Mouse (Mus musculus): Measurements from ENCODE around the gene Nol10.
"Not testable (repeated sequence)": the region's sequence is repeated elsewhere in the genome, so short reads cannot be mapped to it uniquely, and the experiment has no call there.

The Nol10 gene

DNA sequence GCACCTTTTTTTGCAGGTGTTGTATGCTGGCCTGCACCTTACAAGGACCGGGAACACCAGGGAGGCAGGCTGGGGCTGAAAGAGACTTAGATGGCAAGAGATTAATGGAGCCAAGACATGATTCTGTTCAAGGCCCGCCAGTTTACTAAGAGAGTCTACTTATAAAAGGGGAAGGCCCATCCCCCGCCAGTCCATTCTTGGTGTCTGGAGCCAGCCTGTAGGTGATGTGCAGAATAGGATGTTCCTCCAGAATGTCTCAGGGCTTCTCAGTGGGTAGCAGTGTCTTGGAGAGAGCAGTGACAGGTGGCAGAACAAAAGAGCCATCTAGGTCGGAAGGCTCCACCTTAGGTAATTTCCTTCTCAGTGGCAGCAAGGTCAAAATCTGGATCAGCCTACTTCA lies 111.0 kb downstream of the Nol10 start:
- not testable (repeated sequence) for DNase-seq (ENCODE audit: low read depth, low spot score)

DNA sequence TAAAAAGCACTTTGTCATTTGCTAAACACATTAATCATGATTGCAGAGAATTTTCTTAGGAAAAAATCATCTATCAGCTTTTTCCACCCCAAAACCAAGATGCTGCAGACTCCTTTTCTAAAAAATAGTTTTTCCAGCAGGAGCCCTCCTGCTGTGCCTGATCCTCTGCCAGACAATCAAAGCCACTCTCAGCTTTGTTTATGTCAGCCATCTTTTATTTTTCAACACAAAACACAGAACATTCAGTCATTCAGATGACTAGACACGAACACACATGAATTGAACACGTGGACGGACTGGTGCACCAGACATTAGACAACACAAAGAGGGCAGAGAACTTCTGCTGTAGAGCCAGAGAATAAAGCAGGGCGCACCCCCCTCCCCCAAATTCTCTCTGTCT lies 115.4 kb downstream of the Nol10 start:
- DNase-seq (ENCODE audit: low read depth, low spot score) = no peak

DNA sequence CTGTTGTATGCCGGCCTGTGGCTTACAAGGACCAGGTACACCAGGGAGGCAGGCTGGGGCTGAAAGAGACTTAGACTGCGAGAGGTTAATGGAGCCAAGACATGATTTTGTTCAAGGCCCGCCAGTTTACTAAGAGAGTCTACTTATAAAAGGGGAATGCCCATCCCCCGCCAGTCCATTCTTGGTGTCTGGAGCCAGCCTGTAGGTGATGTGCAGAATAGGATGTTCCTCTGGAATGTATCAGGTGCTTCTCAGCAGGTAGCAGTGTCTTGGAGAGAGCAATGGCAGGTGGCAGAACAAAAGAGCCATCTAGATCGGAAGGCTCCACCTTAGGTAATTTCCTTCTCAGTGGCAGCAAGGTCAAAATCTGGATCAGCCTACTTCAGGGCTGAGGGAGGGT lies 116.3 kb downstream of the Nol10 start:
- not testable (repeated sequence) for DNase-seq (ENCODE audit: low read depth, low spot score)

DNA sequence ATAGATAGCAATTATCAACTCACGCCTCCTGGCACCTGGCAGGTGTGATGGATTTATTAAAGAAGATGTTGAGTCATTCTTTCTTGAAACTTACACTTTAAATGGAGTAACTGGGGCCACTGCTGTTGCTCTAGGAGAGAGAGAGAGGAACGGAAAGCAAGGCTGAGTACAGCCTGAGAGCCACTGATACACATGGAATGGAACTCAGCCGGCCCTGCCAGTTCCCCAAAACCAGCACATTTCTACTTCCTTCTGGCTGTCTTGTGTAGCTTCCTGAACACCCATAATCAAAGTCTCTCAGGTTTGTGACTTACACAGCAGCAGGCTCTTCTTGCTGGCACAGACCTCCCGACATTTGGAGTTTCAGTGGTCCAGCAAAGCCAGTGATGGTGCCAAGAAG lies 118.5 kb downstream of the Nol10 start:
- DNase-seq (ENCODE audit: low read depth, low spot score) = no peak

DNA sequence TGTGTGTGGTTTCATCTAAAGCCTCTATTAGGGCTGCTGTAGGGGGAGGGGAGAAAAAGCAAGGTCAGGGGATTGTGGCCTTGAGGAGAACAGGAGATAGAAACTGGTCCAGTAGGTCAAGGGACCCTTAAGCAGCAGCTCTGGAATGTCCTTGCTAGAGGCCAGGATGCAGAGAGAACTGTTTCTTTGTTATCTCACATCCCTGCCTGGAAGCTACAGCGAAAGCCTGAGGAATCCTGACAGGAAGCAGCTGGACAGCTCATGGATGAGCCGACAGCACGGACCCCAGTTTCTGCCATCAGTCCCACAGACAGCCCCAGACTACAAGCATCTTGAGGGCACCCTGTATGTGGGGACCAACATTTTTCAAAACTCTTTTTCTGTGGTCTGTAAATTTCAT lies 120.1 kb downstream of the Nol10 start:
- DNase-seq (ENCODE audit: low read depth, low spot score) = no peak

DNA sequence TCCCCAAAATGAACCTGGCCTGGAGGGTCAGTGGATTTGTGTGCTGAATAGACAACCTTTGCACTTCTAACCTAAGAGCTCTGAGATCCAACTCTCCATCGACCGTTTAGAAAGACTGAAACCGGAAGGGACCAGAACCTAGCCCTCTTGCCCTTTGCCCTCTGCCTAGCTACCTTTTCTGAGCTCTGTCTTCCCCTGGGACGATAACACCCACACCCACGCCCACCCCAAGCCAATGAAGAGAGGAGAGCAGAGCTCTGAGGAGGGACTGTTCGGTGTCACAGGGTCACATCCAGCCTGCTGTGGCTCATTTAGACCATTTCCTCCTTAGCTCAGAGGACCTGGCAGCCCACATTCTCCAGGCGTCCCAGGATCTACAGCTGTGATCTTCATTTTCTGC lies 121.6 kb downstream of the Nol10 start:
- no peak for DNase-seq (ENCODE audit: low read depth, low spot score)

DNA sequence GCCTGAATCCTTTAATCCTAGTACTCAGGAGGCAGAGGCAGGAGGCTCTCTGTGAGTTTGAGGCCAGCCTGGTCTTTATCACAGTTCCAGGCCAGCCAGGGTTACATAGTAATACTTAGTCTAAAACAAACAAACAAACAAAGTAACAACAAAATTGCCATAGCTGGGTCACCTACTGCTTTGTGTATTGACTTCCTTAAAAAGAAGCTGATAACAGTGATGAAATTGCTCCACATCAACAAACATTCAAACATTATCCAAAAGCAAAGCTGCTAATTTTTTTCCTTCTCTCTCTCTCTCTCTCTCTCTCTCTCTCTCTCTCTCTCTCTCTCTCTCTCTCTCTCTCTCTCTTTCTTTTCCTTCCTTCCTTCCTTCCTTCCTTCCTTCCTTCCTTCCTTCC lies 122.3 kb downstream of the Nol10 start:
- not testable (repeated sequence) for DNase-seq (ENCODE audit: low read depth, low spot score)

DNA sequence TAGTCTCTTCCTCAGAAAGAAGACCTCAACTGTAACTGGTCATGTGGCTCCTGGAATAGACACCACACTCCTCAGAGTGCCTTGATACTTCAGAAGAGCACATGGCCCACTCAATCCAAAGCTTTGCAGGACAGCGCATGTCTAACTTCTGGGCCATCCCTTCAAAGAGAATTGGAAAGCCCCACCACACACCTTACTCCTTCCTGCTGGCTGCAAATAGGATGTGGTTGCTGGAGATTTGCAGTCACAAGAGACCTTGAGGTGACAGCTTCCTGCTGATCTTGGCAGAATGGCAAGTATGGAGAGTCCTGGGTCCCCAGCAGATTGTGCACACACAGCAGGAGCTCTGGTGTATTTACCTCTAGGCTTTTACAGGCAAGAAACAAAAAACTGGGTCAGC lies 123.1 kb downstream of the Nol10 start:
- no peak for DNase-seq (ENCODE audit: low read depth, low spot score)

DNA sequence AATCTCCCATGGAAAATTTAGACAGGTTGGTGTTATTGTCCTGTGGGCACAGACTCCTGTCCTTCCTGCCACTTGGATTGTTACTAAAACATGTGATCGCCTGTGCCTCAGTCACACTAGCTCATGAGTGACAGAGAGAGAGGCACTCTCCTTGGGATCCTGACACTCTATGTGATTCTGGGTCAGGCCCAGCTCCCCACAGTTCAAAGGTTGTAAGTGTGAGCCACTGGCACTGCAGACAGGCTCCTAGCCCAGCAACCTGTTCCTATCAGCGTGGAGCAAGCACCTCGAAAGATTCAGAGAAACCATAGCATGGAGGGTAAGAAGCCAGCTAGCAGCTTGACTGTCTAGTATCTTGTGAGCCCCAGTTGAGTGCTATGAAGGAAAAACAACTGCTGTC lies 124.9 kb downstream of the Nol10 start:
- no peak for DNase-seq (ENCODE audit: low read depth, low spot score)

DNA sequence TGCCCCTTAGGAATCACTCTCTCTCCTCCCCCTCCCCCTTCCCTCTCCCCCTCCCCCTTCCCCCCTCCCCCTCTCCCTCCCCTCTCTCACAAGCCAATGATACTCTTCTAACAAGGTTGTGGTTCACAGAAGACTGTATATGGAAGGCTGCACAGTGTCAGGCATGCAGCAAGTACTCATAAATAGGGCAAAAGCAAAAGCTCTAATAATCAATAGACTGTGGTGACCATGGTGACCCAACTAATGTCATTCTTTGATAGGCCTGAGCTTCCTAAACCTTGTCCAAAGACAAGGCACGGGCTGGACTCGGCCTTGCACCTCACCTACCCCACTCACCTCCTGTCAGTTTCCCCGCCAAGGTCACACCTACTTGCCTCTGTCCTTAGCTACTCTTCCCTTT lies 125.6 kb downstream of the Nol10 start:
- DNase-seq (ENCODE audit: low read depth, low spot score) = no peak

DNA sequence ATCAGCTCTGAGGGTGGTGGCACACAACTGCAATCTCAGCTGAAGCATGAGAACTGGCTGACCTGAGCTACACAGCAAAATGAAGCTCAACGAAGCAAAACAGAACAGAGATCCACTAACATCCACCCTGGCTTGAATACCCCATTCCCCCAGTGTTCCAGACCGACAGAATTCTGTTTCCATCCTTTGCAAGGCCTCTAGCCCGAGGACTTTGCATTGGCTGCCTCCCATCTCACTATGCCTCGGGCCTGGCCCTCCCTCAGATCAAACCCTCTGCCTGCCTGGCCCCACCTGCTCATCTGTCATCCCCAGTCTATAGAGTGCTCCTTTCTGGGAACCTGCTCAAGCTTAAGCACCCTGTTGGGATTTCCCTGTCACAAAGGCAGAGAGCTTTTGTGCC lies 126.4 kb downstream of the Nol10 start:
- no peak for DNase-seq (ENCODE audit: low read depth, low spot score)

DNA sequence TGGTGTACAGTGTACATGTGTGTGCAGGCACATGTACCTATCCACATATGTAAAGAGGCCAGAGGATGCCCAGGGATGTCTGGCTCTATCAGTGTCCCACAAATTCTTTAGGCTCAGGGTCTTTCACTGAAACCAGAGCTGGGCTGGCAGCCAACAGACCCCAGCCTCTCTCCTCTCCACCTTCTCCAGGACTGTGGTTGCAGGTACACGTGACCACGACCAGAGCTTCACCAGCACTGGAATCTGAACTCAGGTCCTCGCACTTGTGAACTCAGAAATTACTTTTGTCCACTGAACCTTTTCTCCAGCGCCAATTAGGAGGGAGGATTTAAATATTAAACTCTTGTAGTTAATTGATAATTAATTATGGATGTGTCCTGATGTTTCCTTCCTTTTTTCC lies 126.9 kb downstream of the Nol10 start:
- DNase-seq (ENCODE audit: low read depth, low spot score) = no peak

DNA sequence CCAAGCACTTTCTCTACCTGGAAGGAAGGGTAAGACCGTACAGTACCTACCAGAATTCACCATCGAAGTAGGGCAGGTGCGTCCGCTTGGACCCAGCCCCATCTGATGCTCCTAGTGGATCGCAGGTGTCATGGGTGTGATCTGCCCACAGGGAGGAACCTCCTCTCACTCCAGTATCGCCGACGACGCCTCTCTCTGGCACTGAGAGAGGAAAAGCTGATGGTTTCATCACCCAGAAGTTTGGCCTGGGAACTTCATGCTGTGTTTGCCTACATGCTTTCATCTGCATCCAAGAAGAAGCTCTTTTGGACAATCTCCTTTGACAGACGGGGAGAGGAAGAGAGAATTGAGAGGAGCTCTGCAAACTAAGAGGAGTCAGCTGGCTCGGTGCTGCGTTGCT lies 129.9 kb downstream of the Nol10 start:
- no peak for DNase-seq (ENCODE audit: low read depth, low spot score)

DNA sequence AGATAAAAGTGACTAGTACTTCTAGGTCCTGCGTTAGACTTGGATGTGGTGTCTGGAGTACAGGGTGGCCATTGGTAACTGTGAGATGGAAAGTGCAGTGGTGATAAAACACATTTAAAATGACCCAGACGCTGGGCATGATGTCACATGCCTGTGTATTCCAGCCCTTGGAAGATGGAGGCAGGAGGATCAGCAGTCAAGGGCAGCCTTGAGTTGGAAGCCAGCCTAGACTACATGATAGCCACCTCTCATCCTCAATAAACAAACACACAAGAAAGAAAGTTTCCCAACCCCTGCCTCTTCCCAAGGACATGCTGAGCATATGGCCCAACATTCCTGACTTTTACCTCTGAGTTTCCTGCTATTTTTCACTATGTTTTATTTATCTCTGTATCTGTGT lies 130.6 kb downstream of the Nol10 start:
- no peak for DNase-seq (ENCODE audit: low read depth, low spot score)

All from forelimb bud, embryonic 11.5 days (tissue).